Mouse (Mus musculus) lung, postnatal 0 days (tissue): ENCODE measurements around the gene Kcnd1. TPM values are rescaled to one million over a fixed set of nuclear protein-coding genes. Genes with fewer than 3 reads are reported as not detected.

Source experiments
- ATAC-seq: fragments of 200-750 bp; cut with Nextera tagmentation; 2 replicates; pipeline ENCODE4 v1.8.0; 2017; ENCODE audit warnings: moderate library complexity
- DNase-seq: peaks from one replicate; pipeline ENCODE4 v3.0.0-alpha.2; 2016; ENCODE audit warnings: low spot score
- H3K27ac ChIP-seq: fragments of 300-500 bp; sonication (generic); 2 replicates; pipeline ENCODE4 v1.5.1; 2014; ENCODE audit warnings: antibody characterized with exemption, mild to moderate bottlenecking, low read length, mixed read lengths
- H3K27me3 ChIP-seq: fragments of 300-500 bp; sonication (generic); replicated peaks from 2 replicates; pipeline ENCODE4 v1.6.1; 2014; ENCODE audit warnings: low read length, mixed read lengths; ENCODE audit not compliant: insufficient read depth
- H3K36me3 ChIP-seq: fragments of 300-500 bp; sonication (generic); 2 replicates; pipeline ENCODE4 v1.6.1; 2014; ENCODE audit warnings: low read length, mixed read lengths; ENCODE audit not compliant: insufficient read depth
- H3K4me1 ChIP-seq: fragments of 300-500 bp; sonication (generic); 2 replicates; pipeline ENCODE4 v1.6.1; 2014; ENCODE audit warnings: antibody characterized with exemption, low read depth, low read length, mixed read lengths; ENCODE audit not compliant: insufficient read depth
- H3K4me2 ChIP-seq: fragments of 300-500 bp; sonication (generic); replicated peaks from 2 replicates; pipeline ENCODE4 v1.6.1; 2014; ENCODE audit warnings: low read depth, mild to moderate bottlenecking, low read length, moderate library complexity, mixed read lengths
- H3K4me3 ChIP-seq: fragments of 300-500 bp; sonication (generic); 2 replicates; pipeline ENCODE4 v1.5.1; 2014; ENCODE audit warnings: low read depth, low read length
- H3K9ac ChIP-seq: fragments of 300-500 bp; sonication (generic); replicated peaks from 2 replicates; pipeline ENCODE4 v1.6.1; 2014; ENCODE audit warnings: low read depth, mild to moderate bottlenecking
- H3K9me3 ChIP-seq: fragments of 300-500 bp; sonication (generic); 2 replicates; pipeline ENCODE4 v1.6.1; 2016; ENCODE audit warnings: low read length, mixed read lengths
- CTCF ChIP-seq: IDR thresholded peaks from 2 replicates; pipeline ENCODE4 v1.5.1; 2016; ENCODE audit warnings: antibody characterized with exemption, mild to moderate bottlenecking
- EP300 ChIP-seq: IDR thresholded peaks from 2 replicates; pipeline ENCODE4 v1.6.1; 2016; ENCODE audit warnings: antibody characterized with exemption, mild to moderate bottlenecking, control low read depth
- WGBS: fragments of 180-500 bp; shearing (Covaris S2); extraction: QIAGEN DNeasy Blood & Tissue Kit; methylation state at CpG from one replicate; pipeline ENCODE4 v1.1.7; 2014; 5-methylcytosine and 5-hydroxymethylcytosine counted together
- microRNA counts: library from miRNA; unstranded; fragments of <30 nt; microRNA quantifications from one replicate; lab custom pipeline; 2015
- microRNA-seq: library from miRNA; unstranded; fragments of <30 nt; microRNA quantifications from one replicate; pipeline ENCODE4, GENCODE M21; 2016
- polyA plus RNA-seq: library from polyadenylated mRNA; unstranded; fragments of >200 nt; fragmentation: Nextera tagmentation; extraction: Ambion mirVana; gene quantifications from 2 replicates; pipeline ENCODE4 v1.2.1, GENCODE M21; 2015

Gene Kcnd1
- polyA plus RNA-seq, 1 experiment from 2014 or later, result 0.41 TPM

- Histone ChIP-seq H3K27me3 (no peaks in the 10 kb centered on the region), H3K4me1 (no peaks in the 10 kb centered on the region; the same call in 1 of the 2 replicates), H3K4me2 (peak within 1 kb of the TSS; percentile 56), H3K27ac (peak within 1 kb of the TSS; percentile 83), H3K4me3 (peak within 1 kb of the TSS; percentile 47), H3K9ac (no peak within 1 kb of the TSS), H3K36me3 (no peaks in the 10 kb centered on the region), H3K9me3 (no peaks in the 10 kb centered on the region)
- ATAC-seq, result peak; percentile 97
- WGBS, result 13% methylated on average over 40 of the region's 49 CpGs
- peak; percentile 94 for DNase-seq
- TF ChIP-seq CTCF, result peak; percentile 31
- TF ChIP-seq EP300, result no peak
These were observed 61.9 kb downstream of the Kcnd1 start, which contains the start of gene Slc35a2 for GRCm38 (mm10) chrX:7883841-7884567. Gene Slc35a2, plus strand, starts transcription at chrX:7884028.

MicroRNA genes within 50 kb of the gene (microRNA counts, 519-probe panel; counts per million panel counts)
- 2,874 counts per million, percentile 13 among the panel's probes with 10 or more counts for microRNA mmu-miR-1198 (lab: Ali Mortazavi, UCI)

Small RNAs within 50 kb of the gene (microRNA-seq; reads per million reads assigned to microRNA genes)
- 15.4 reads per million, percentile 28 among the genes with 10 or more reads in this experiment for gene Mir1198

Other genes starting within 250 kb of the Kcnd1 start
- gene Foxp3, start 248.6 kb upstream of the Kcnd1 start, polyA plus RNA-seq, result 0.20 TPM in 1 of 2 replicates, not detected in the other
- gene Ppp1r3f, start 248.0 kb upstream of the Kcnd1 start, polyA plus RNA-seq, result 0.91 and 1.2 TPM in 2 replicates
- 18.2 and 18.8 TPM in 2 replicates for gene Ccdc22, start 216.8 kb upstream of the Kcnd1 start, polyA plus RNA-seq
- 0.04 and 0.12 TPM in 2 replicates for gene Cacna1f, start 215.2 kb upstream of the Kcnd1 start, polyA plus RNA-seq
- 1.5 and 1.6 TPM in 2 replicates for gene Syp, start 183.8 kb upstream of the Kcnd1 start, polyA plus RNA-seq
- gene Prickle3, start 165.0 kb upstream of the Kcnd1 start, polyA plus RNA-seq, result 6.5 and 6.9 TPM in 2 replicates
- 238 and 242 TPM in 2 replicates for gene Plp2, start 150.9 kb upstream of the Kcnd1 start, polyA plus RNA-seq
- 3.5 and 3.7 TPM in 2 replicates for gene Magix, start 141.0 kb upstream of the Kcnd1 start, polyA plus RNA-seq
- 25.9 and 26.1 TPM in 2 replicates for gene Gpkow, start 125.2 kb upstream of the Kcnd1 start, polyA plus RNA-seq
- gene Wdr45, start 108.0 kb upstream of the Kcnd1 start, polyA plus RNA-seq, result 202 and 222 TPM in 2 replicates
- gene Gm45208, start 100.0 kb upstream of the Kcnd1 start, polyA plus RNA-seq, result 0.64 and 2.7 TPM in 2 replicates
- gene Praf2, start 93.8 kb upstream of the Kcnd1 start, polyA plus RNA-seq, result 18.3 and 18.8 TPM in 2 replicates
- 26.4 and 28.2 TPM in 2 replicates for gene Ccdc120, start 71.4 kb upstream of the Kcnd1 start, polyA plus RNA-seq
- gene Tfe3, start 59.7 kb upstream of the Kcnd1 start, polyA plus RNA-seq, result 22.0 and 27.6 TPM in 2 replicates
- gene Gripap1, start 32.5 kb upstream of the Kcnd1 start, polyA plus RNA-seq, result 22.1 and 25.6 TPM in 2 replicates
- 29.0 and 30.3 TPM in 2 replicates for gene Otud5, start 19.1 kb downstream of the Kcnd1 start, polyA plus RNA-seq
- gene Pim2, start 56.0 kb downstream of the Kcnd1 start, polyA plus RNA-seq, result 5.5 and 7.0 TPM in 2 replicates
- 30.0 and 32.2 TPM in 2 replicates for gene Slc35a2, start 61.7 kb downstream of the Kcnd1 start, polyA plus RNA-seq
- gene Pqbp1, start 77.0 kb downstream of the Kcnd1 start, polyA plus RNA-seq, result 80.1 and 80.4 TPM in 2 replicates
- gene Timm17b, start 77.1 kb downstream of the Kcnd1 start, polyA plus RNA-seq, result 82.3 and 88.9 TPM in 2 replicates
- gene Gm10491, start 85.5 kb downstream of the Kcnd1 start, polyA plus RNA-seq, result not detected in 2 replicates
- not detected in 2 replicates for gene Gm10490, start 87.3 kb downstream of the Kcnd1 start, polyA plus RNA-seq
- gene Pcsk1n, start 97.5 kb downstream of the Kcnd1 start, polyA plus RNA-seq, result 0.15 and 0.17 TPM in 2 replicates
- not detected in 2 replicates for gene Eras, start 106.3 kb downstream of the Kcnd1 start, polyA plus RNA-seq
- 7.2 and 7.5 TPM in 2 replicates for gene Hdac6, start 125.6 kb downstream of the Kcnd1 start, polyA plus RNA-seq
- gene Gata1, start 155.8 kb downstream of the Kcnd1 start, polyA plus RNA-seq, result 1.8 and 2.0 TPM in 2 replicates
- 0.68 TPM in 1 of 2 replicates, not detected in the other for gene Glod5, start 196.2 kb downstream of the Kcnd1 start, polyA plus RNA-seq